Mouse (Mus musculus): Measurements from ENCODE around the gene Agtrap. TPM values are rescaled to one million over a fixed set of nuclear protein-coding genes. Genes with fewer than 3 reads are reported as not detected.

Agtrap gene
- polyA plus RNA-seq, 1 experiment from 2014 or later, result 14.8 TPM

DNA sequence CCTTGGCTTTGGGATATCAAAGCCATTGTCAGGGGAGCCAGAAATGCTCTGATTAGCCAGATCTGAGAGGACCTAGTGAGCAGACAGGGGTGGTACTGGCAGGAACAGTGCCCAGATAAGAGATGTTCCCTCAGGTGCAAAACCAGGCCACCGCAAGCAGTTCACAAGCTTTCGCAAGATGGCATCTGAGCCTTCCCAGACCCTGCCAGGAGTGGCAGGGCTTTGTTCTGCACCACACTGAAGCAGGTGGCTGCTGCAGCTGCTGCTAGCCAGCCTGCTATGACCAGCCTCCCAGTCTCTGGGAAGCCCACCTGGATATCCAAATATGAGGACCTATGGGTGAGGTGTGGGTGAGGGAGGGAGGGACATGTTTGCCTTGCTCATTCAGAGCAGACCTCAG lies 10.1 kb upstream of the Agtrap start:
- Histone ChIP-seq H3K36me3 (replicated peaks) (no peaks in the 10 kb centered on the region), H3K27ac (replicated peaks) (no peak overlapping the region), H3K4me1 (peaks cover 17% of the 10 kb centered on the region), H3K4me3 (no peak overlapping the region), H3K9me3 (no peaks in the 10 kb centered on the region), H3K27me3 (replicated peaks; ENCODE audit: low read depth, poor library complexity, severe bottlenecking) (peaks cover 27% of the 10 kb centered on the region)
- 94% methylated on average over 2 of the region's 2 CpGs for WGBS
- no peak for DNase-seq (ENCODE audit: low spot score)

- 86% methylated on average over 4 of the region's 4 CpGs for WGBS
- Histone ChIP-seq H3K9me3 (no peaks in the 10 kb centered on the region), H3K4me1 (no peaks in the 10 kb centered on the region), H3K27ac (replicated peaks) (no peak overlapping the region), H3K4me3 (no peak overlapping the region), H3K27me3 (replicated peaks; ENCODE audit: low read depth, poor library complexity, severe bottlenecking) (0 out of 2 replicates have a peak, but pooled peaks cover 5% of the 10 kb centered on the region), H3K36me3 (replicated peaks) (no peaks in the 10 kb centered on the region)
- DNase-seq (ENCODE audit: low spot score), result no peak
Observed at GRCm38 (mm10) chr4:148095081-148095480, 7.2 kb upstream of the Agtrap start.

GRCm38 (mm10) chr4:148094161-148094560 lies 6.3 kb upstream of the Agtrap start:
- H3K27me3 ChIP-seq (replicated peaks; ENCODE audit: low read depth, poor library complexity, severe bottlenecking), result 0 out of 2 replicates have a peak, but pooled peaks cover 2% of the 10 kb centered on the region
- H3K4me3 ChIP-seq, result no peak overlapping the region
- DNase-seq (ENCODE audit: low spot score), result no peak
- 89% methylated on average over 5 of the region's 5 CpGs for WGBS
- H3K36me3 ChIP-seq (replicated peaks), result no peaks in the 10 kb centered on the region
- H3K4me1 ChIP-seq, result peaks cover 2% of the 10 kb centered on the region
- no peak overlapping the region for H3K27ac ChIP-seq (replicated peaks)
- H3K9me3 ChIP-seq, result no peaks in the 10 kb centered on the region

GRCm38 (mm10) chr4:148092551-148093271 lies 4.9 kb upstream of the Agtrap start:
- DNase-seq (ENCODE audit: low spot score), result no peak
- Histone ChIP-seq H3K4me1 (peaks cover 15% of the 10 kb centered on the region), H3K9me3 (no peaks in the 10 kb centered on the region), H3K4me3 (no peak overlapping the region), H3K36me3 (replicated peaks) (no peaks in the 10 kb centered on the region), H3K27me3 (replicated peaks; ENCODE audit: low read depth, poor library complexity, severe bottlenecking) (no peaks in the 10 kb centered on the region), H3K27ac (replicated peaks) (no peak overlapping the region)
- WGBS, result 93% methylated on average over 11 of the region's 11 CpGs

DNA sequence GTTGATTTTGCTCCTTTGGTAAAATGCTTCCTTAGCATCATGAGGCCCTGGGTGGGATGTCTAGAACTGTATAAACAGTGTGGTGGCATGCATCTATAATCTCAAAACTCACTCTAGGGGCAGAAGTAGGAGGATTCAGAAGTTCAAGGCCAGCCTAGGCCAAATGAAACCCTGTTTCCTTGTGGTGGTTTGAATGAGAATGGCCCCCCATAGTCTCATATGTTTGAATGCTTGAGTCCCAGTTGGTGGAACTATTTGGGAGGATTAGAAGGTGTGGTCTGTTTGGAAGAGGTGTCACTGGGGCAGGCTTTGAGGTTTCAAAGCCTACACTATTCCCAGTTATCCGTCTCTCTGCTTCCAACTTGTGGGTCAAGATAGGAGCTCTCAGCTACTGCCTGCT lies 3.4 kb upstream of the Agtrap start:
- peaks cover 31% of the 10 kb centered on the region for H3K4me1 ChIP-seq
- DNase-seq (ENCODE audit: low spot score), result no peak
- H3K27me3 ChIP-seq (replicated peaks; ENCODE audit: low read depth, poor library complexity, severe bottlenecking), result peaks cover 4% of the 10 kb centered on the region; the same call in 1 of the 2 replicates
- no peaks in the 10 kb centered on the region for H3K36me3 ChIP-seq (replicated peaks)
- H3K4me3 ChIP-seq, result no peak overlapping the region
- H3K9me3 ChIP-seq, result no peaks in the 10 kb centered on the region
- 97% methylated on average over 1 of the region's 1 CpGs for WGBS
- H3K27ac ChIP-seq (replicated peaks), result no peak overlapping the region

DNA sequence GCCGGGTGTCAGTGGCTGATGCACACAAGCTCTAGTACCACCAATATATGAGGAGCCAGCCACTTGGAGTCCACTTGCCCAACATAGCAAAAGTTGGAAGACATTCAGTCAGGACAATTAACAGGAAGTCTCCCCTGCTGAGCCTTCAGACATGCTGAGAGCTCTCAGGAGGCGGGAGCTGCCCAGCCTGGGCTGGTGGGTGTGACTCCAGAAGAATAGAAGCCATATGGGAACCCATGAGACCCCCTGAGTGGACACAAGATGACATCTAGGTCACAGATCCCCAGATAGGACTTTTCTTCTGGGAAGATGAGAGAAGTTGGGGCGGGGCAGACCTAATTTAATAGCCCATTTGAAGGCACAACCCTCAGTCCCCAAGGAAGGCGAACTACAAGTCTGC lies 1.3 kb upstream of the Agtrap start:
- no peak for DNase-seq (ENCODE audit: low spot score)
- Histone ChIP-seq H3K27me3 (replicated peaks; ENCODE audit: low read depth, poor library complexity, severe bottlenecking) (peaks cover 9% of the 10 kb centered on the region; the same call in 1 of the 2 replicates), H3K27ac (replicated peaks) (no peak overlapping the region), H3K4me3 (no peak overlapping the region), H3K36me3 (replicated peaks) (no peaks in the 10 kb centered on the region), H3K4me1 (peaks cover 50% of the 10 kb centered on the region), H3K9me3 (no peaks in the 10 kb centered on the region)
- WGBS, result 57% methylated on average over 4 of the region's 4 CpGs

GRCm38 (mm10) chr4:148087091-148087906 lies 532 bp downstream of the Agtrap start:
- Histone ChIP-seq H3K4me3 (peak overlapping the region; percentile 91), H3K36me3 (replicated peaks) (no peaks in the 10 kb centered on the region), H3K27me3 (replicated peaks; ENCODE audit: low read depth, poor library complexity, severe bottlenecking) (peaks cover 9% of the 10 kb centered on the region; the same call in 1 of the 2 replicates), H3K4me1 (peaks cover 66% of the 10 kb centered on the region), H3K27ac (replicated peaks) (peak overlapping the region; percentile 90), H3K9me3 (no peaks in the 10 kb centered on the region)
- no peak for DNase-seq (ENCODE audit: low spot score)
- 4% methylated on average over 30 of the region's 30 CpGs for WGBS

- Histone ChIP-seq H3K4me3 (no peak overlapping the region), H3K4me1 (peaks cover 66% of the 10 kb centered on the region), H3K27me3 (replicated peaks; ENCODE audit: low read depth, poor library complexity, severe bottlenecking) (peaks cover 9% of the 10 kb centered on the region; the same call in 1 of the 2 replicates), H3K9me3 (no peaks in the 10 kb centered on the region), H3K27ac (replicated peaks) (no peak overlapping the region), H3K36me3 (replicated peaks) (peaks cover 12% of the 10 kb centered on the region)
- WGBS, result 68% methylated on average over 3 of the region's 3 CpGs
- no peak for DNase-seq (ENCODE audit: low spot score)
Observed at GRCm38 (mm10) chr4:148085907-148086305, 1.9 kb downstream of the Agtrap start.

GRCm38 (mm10) chr4:148085131-148085906 lies 2.5 kb downstream of the Agtrap start:
- WGBS, result 24% methylated on average over 10 of the region's 10 CpGs
- Histone ChIP-seq H3K4me3 (no peak overlapping the region), H3K9me3 (no peaks in the 10 kb centered on the region), H3K27me3 (replicated peaks; ENCODE audit: low read depth, poor library complexity, severe bottlenecking) (peaks cover 9% of the 10 kb centered on the region; the same call in 1 of the 2 replicates), H3K27ac (replicated peaks) (no peak overlapping the region), H3K36me3 (replicated peaks) (peaks cover 18% of the 10 kb centered on the region), H3K4me1 (peaks cover 66% of the 10 kb centered on the region)
- DNase-seq (ENCODE audit: low spot score), result no peak

DNA sequence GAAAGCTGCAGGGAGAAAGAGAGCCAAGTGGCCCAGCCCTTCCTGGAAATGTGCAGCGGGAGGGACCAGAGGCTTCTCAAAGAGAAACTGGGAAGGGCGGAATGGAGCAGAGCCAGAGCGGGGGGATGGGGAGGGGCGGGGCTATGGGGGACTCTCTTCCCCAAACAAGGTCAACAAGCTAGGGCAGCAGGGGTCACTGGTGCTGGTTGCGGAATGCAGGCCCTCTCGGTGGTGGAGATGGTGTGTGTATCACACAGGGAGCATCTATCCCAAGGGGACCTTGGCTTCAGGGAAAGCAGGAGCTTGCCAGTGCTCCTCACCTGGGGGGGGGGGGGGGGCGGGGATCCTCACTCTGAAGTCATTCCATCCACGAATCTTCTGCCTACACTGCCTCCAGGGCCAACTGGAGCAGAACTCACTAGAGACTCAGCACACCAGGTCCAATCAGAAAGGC lies 3.5 kb downstream of the Agtrap start:
- DNase-seq (ENCODE audit: low spot score), result peak; percentile 75
- WGBS, result 5% methylated on average over 8 of the region's 8 CpGs
- no peaks in the 10 kb centered on the region for H3K9me3 ChIP-seq
- peaks cover 9% of the 10 kb centered on the region; the same call in 1 of the 2 replicates for H3K27me3 ChIP-seq (replicated peaks; ENCODE audit: low read depth, poor library complexity, severe bottlenecking)
- peak overlapping the region; percentile 44 for H3K27ac ChIP-seq (replicated peaks)
- H3K4me1 ChIP-seq, result peaks cover 65% of the 10 kb centered on the region
- H3K36me3 ChIP-seq (replicated peaks), result peaks cover 28% of the 10 kb centered on the region
- peak overlapping the region; percentile 30 for H3K4me3 ChIP-seq

- H3K4me1 ChIP-seq, result peaks cover 57% of the 10 kb centered on the region
- no peak overlapping the region for H3K4me3 ChIP-seq
- no peak for DNase-seq (ENCODE audit: low spot score)
- peaks cover 9% of the 10 kb centered on the region; the same call in 1 of the 2 replicates for H3K27me3 ChIP-seq (replicated peaks; ENCODE audit: low read depth, poor library complexity, severe bottlenecking)
- 51% methylated on average over 21 of the region's 21 CpGs for WGBS
- peak overlapping the region; percentile 63 for H3K27ac ChIP-seq (replicated peaks)
- no peaks in the 10 kb centered on the region for H3K9me3 ChIP-seq
- peaks cover 30% of the 10 kb centered on the region for H3K36me3 ChIP-seq (replicated peaks)
Observed at GRCm38 (mm10) chr4:148083176-148083899, 4.5 kb downstream of the Agtrap start.

Data from embryonic facial prominence, embryonic 10.5 days (tissue).